Mouse (Mus musculus) hindbrain, embryonic 12.5 days (tissue): ENCODE data around the gene Tesc. TPM values are rescaled to one million over a fixed set of nuclear protein-coding genes. Genes with fewer than 3 reads are reported as not detected.

ENCODE experiments used
- ATAC-seq: fragments of 200-750 bp; cut with Nextera tagmentation; 2 replicates; pipeline ENCODE4 v1.8.0; 2017; ENCODE audit warnings: moderate TSS enrichment; ENCODE audit not compliant: low FRiP score
- H3K27ac ChIP-seq: fragments of 300-500 bp; sonication (generic); 2 replicates; pipeline ENCODE4 v1.5.1; 2016; ENCODE audit warnings: mild to moderate bottlenecking
- H3K27me3 ChIP-seq: fragments of 300-500 bp; sonication (generic); 2 replicates; pipeline ENCODE4 v1.6.1; 2016; ENCODE audit warnings: mild to moderate bottlenecking
- H3K36me3 ChIP-seq: fragments of 300-500 bp; sonication (generic); 2 replicates; pipeline ENCODE4 v1.6.1; 2016; ENCODE audit warnings: mild to moderate bottlenecking
- H3K4me1 ChIP-seq: fragments of 300-500 bp; sonication (generic); 2 replicates; pipeline ENCODE4 v1.6.1; 2016
- H3K4me2 ChIP-seq: fragments of 300-500 bp; sonication (generic); replicated peaks from 2 replicates; pipeline ENCODE4 v1.6.1; 2016; ENCODE audit warnings: mild to moderate bottlenecking
- H3K4me3 ChIP-seq: fragments of 300-500 bp; sonication (generic); 2 replicates; pipeline ENCODE4 v1.5.1; 2016; ENCODE audit warnings: mild to moderate bottlenecking
- H3K9ac ChIP-seq: fragments of 300-500 bp; sonication (generic); 2 replicates; pipeline ENCODE4 v1.6.1; 2016; ENCODE audit warnings: mild to moderate bottlenecking, moderate library complexity
- H3K9me3 ChIP-seq: fragments of 300-500 bp; sonication (generic); replicated peaks from 2 replicates; pipeline ENCODE4 v1.6.1; 2016; ENCODE audit warnings: mild to moderate bottlenecking
- whole genome bisulfite sequencing: fragments of 180-500 bp; shearing (Covaris S2); methylation state at CpG from one replicate; pipeline ENCODE4 v1.1.7; 2016; 5-methylcytosine and 5-hydroxymethylcytosine counted together
- polyA plus RNA-seq: library from polyadenylated mRNA; unstranded; fragments of >200 nt; fragmentation: Nextera tagmentation; extraction: Ambion mirVana; gene quantifications from 2 replicates; pipeline ENCODE4 v1.2.1, GENCODE M21; 2016

Gene Tesc
- polyA plus RNA-seq, 1 experiment from 2014 or later = 0.56 TPM

DNA sequence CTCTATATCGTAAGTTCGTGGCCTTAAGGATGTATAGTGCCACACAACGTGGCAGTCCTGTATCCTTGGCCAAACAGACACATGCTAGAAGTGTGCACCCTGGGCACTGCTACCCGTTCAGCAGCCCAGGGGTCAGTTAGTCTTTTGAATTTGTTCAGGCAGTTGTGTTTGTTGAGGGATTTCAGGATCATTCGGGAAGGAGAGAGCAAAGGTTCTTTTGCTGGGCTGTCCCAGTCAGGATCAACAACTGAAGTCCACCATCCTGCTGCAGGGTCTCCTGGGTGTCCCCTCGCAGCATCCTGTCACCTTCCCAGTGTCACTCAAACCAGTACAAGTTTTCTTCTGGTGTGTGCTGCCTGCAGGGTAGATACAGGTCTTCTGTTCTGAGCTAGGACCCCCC is 31.0 kb upstream of the Tesc start:
- WGBS = 86% methylated on average over 6 of the region's 6 CpGs
- H3K4me3 ChIP-seq = no peak overlapping the region
- H3K27ac ChIP-seq = no peak overlapping the region
- no peak overlapping the region for H3K9ac ChIP-seq
- no peaks in the 10 kb centered on the region for H3K27me3 ChIP-seq
- ATAC-seq = no peak
- H3K9me3 ChIP-seq = no peaks in the 10 kb centered on the region
- peaks cover 94% of the 10 kb centered on the region for H3K36me3 ChIP-seq
- H3K4me2 ChIP-seq = no peak overlapping the region
- H3K4me1 ChIP-seq = no peaks in the 10 kb centered on the region; the same call in 1 of the 2 replicates

DNA sequence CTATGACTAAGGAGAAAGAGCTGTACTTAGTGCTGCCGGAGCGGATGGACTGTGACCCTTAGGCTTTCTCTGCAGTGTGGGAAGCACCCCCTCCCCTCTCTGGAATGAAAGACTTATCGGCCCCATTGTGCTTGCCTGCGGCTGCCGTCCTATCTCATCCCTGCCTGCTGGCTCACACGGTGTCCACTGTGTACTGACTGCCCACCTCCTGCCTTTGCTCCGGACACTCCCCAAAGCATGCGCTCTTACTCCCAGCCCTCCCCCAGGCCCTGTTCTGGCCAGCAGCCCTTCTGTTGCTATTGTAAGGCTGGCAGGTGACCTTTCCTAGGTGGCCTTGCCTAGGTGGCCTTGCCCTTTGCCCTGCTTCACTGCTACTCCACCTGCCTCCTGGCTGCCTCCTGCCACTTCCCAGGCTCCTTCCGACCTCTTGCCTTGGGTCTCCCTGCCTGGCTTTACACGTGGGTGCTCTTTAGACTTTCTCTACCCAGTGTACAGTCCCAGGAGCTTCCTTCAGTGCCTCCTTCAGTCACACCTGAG is 30.0 kb upstream of the Tesc start:
- no peak overlapping the region for H3K4me2 ChIP-seq
- H3K27me3 ChIP-seq = no peaks in the 10 kb centered on the region
- no peaks in the 10 kb centered on the region for H3K9me3 ChIP-seq
- no peak overlapping the region for H3K27ac ChIP-seq
- peaks cover 92% of the 10 kb centered on the region for H3K36me3 ChIP-seq
- WGBS = 57% methylated on average over 10 of the region's 10 CpGs
- ATAC-seq = no peak
- no peaks in the 10 kb centered on the region; the same call in 1 of the 2 replicates for H3K4me1 ChIP-seq
- no peak overlapping the region for H3K9ac ChIP-seq
- no peak overlapping the region for H3K4me3 ChIP-seq

DNA sequence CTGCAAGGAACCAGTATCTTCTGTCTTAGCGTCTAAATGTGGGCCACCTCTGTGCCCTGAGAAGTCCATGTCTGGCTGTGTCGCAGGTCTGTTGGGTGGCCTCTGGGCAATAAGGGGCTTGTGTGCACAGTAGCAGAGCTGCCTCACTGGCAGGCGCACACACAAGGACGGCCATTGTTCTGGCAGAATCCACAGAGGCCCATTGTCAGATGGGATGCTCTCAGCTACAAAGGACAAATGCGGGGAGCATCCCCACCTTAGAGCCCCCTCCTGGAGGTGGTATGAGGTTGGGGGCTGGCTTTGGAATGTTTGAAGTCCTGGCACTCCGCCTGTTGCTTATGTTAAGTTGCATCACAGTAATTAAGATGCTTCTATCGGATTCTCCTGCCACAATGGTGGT is 28.5 kb upstream of the Tesc start:
- Histone ChIP-seq H3K4me2 (no peak overlapping the region), H3K9me3 (no peaks in the 10 kb centered on the region), H3K4me3 (no peak overlapping the region), H3K27me3 (no peaks in the 10 kb centered on the region), H3K9ac (no peak overlapping the region), H3K36me3 (peaks cover 92% of the 10 kb centered on the region), H3K27ac (no peak overlapping the region), H3K4me1 (no peaks in the 10 kb centered on the region; the same call in 1 of the 2 replicates)
- no peak for ATAC-seq
- 70% methylated on average over 7 of the region's 7 CpGs for whole genome bisulfite sequencing

DNA sequence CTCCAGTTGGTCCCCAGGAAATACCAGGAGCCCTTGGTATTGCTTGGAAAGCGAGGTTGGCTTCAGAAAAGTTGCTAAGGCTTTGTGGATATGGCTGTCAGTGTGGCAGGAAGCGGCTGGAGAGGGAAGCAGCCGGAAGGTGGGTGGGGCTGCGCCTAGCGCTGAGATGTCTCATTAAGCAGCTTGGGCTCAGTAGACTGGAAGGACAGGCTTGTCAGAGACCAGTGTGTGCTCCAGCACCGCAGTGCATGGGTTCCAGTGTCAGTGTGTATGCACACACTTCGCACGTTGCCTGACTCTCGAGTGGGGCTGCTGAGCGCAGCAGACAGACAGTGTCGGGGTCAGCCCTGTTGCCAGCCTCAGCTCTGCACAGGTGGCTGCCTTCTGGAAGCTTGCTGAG is 28.0 kb upstream of the Tesc start:
- Histone ChIP-seq H3K9me3 (no peaks in the 10 kb centered on the region), H3K4me3 (no peak overlapping the region), H3K36me3 (peaks cover 91% of the 10 kb centered on the region), H3K4me2 (no peak overlapping the region), H3K9ac (no peak overlapping the region), H3K27ac (no peak overlapping the region), H3K4me1 (no peaks in the 10 kb centered on the region; the same call in 1 of the 2 replicates), H3K27me3 (no peaks in the 10 kb centered on the region)
- ATAC-seq = no peak
- WGBS = 75% methylated on average over 11 of the region's 11 CpGs

DNA sequence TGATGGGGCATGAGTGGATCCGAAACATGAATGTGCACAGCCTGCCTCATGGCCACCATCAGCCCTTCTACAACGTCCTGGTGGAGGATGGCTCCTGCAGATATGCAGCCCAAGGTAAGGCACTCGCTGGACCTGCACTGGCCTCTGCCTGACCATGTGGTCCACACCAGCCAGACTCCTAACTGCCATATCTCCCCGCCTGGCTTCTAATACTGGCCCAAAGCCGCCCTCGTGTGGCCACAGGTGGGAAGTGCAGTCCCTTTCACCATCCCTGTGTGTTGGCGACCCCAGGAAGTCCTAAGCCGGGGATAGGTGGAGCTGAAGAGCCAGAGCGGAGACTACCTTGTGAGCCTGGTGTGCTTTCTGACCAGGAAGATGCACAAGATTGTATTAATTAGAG is 25.5 kb upstream of the Tesc start:
- Histone ChIP-seq H3K9me3 (no peaks in the 10 kb centered on the region), H3K9ac (no peak overlapping the region), H3K4me2 (no peak overlapping the region), H3K4me1 (no peaks in the 10 kb centered on the region; the same call in 1 of the 2 replicates), H3K36me3 (peaks cover 92% of the 10 kb centered on the region), H3K4me3 (no peak overlapping the region), H3K27me3 (no peaks in the 10 kb centered on the region), H3K27ac (no peak overlapping the region)
- 36% methylated on average over 9 of the region's 9 CpGs for WGBS
- peak; percentile 62 for ATAC-seq

DNA sequence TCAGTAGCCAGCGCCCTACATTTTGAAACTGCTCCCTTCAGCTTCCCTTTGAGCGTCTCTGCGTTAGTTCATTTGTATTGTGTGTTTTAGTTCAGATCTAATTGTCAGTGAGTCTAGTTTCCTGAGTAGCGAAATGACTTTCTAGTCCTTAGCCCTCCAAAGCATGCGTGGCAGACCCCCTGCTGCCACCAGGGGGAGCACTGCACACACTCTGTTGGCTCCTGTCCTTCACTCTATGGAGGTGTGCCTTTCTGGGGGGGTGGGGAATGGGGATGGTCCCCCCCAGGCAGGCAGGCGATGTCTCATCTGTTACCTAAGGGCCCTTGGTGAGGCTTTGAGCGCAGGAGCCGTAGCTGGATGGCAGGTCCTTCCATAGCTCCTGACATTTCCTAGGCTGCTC is 22.9 kb upstream of the Tesc start:
- Histone ChIP-seq H3K9ac (no peak overlapping the region), H3K27ac (no peak overlapping the region), H3K9me3 (no peaks in the 10 kb centered on the region), H3K4me2 (no peak overlapping the region), H3K36me3 (peaks cover 91% of the 10 kb centered on the region), H3K27me3 (no peaks in the 10 kb centered on the region), H3K4me1 (no peaks in the 10 kb centered on the region), H3K4me3 (no peak overlapping the region)
- 80% methylated on average over 8 of the region's 8 CpGs for WGBS
- ATAC-seq = no peak

DNA sequence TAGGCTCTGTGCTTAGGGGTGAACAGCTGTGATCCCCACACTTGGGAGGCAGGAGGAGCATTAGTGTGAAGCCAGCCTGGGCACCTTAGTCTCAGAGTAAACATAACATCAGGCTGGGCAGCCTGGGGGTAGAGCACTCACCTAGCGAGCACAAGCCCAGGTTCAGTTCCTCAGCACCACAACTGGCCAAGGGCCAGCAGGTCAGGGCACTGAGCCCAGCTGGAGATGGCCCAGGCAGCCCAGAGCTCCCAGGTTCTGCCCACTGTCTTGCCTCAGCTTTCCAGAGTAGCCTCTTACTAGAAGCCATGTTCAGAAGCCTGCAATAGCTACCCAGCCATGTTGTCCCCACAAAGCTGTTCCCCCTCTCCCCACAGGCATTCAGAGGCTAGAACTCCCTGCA is 21.8 kb upstream of the Tesc start:
- no peak overlapping the region for H3K9ac ChIP-seq
- H3K36me3 ChIP-seq = peaks cover 90% of the 10 kb centered on the region
- H3K4me2 ChIP-seq = no peak overlapping the region
- no peaks in the 10 kb centered on the region for H3K27me3 ChIP-seq
- no peak overlapping the region for H3K27ac ChIP-seq
- H3K9me3 ChIP-seq = no peaks in the 10 kb centered on the region
- H3K4me1 ChIP-seq = no peaks in the 10 kb centered on the region
- WGBS = 89% methylated on average over 1 of the region's 1 CpGs
- no peak for ATAC-seq
- no peak overlapping the region for H3K4me3 ChIP-seq

DNA sequence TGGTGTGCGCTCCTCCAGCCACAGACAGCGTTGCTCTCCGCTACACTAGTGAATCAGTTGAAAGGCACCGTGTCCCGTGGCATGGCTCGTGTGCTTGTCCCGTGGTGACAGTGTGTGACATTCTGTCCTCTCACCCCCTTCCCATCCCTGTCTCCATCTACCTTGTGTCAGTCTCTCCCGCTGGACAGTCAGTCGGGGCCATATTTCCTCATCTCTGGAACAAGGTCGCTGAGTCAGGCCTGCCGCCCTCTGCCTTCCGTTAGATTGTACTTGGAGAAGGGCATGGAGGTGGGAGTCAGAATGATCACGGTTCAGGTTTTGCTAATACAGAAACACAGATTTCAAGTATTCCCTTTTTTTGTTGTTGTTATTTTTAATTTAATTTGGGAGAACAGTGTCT is 19.2 kb upstream of the Tesc start:
- peaks cover 71% of the 10 kb centered on the region for H3K36me3 ChIP-seq
- H3K9me3 ChIP-seq = no peaks in the 10 kb centered on the region
- H3K4me1 ChIP-seq = peaks cover 11% of the 10 kb centered on the region; the same call in 1 of the 2 replicates
- H3K27me3 ChIP-seq = no peaks in the 10 kb centered on the region
- 90% methylated on average over 13 of the region's 13 CpGs for WGBS
- no peak overlapping the region for H3K4me3 ChIP-seq
- H3K9ac ChIP-seq = no peak overlapping the region
- no peak overlapping the region for H3K4me2 ChIP-seq
- ATAC-seq = no peak
- H3K27ac ChIP-seq = no peak overlapping the region

DNA sequence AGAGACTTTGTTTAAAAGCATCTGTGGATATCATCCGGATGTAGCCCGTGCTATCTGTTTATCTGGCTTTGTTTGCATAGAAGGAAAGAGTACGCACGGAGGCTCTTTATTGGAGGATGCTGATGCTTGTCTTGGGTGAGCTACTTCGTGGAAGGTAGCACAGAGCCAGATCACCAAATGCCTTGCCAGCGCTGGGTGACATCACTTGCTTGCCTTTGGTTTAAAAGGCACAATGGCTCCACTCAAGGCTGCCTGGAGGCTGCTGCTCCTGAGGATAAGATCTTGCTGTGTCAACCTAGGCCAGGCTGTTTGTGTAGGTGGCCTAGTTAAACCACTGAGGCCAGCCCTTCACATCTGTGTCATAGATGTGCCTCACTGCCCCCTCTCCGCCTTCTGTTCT is 16.7 kb upstream of the Tesc start:
- H3K27me3 ChIP-seq = no peaks in the 10 kb centered on the region
- no peak overlapping the region for H3K9ac ChIP-seq
- peaks cover 21% of the 10 kb centered on the region for H3K4me1 ChIP-seq
- ATAC-seq = no peak
- H3K4me3 ChIP-seq = no peak overlapping the region
- H3K4me2 ChIP-seq = no peak overlapping the region
- no peaks in the 10 kb centered on the region for H3K9me3 ChIP-seq
- no peak overlapping the region for H3K27ac ChIP-seq
- peaks cover 48% of the 10 kb centered on the region for H3K36me3 ChIP-seq
- 87% methylated on average over 7 of the region's 7 CpGs for WGBS

DNA sequence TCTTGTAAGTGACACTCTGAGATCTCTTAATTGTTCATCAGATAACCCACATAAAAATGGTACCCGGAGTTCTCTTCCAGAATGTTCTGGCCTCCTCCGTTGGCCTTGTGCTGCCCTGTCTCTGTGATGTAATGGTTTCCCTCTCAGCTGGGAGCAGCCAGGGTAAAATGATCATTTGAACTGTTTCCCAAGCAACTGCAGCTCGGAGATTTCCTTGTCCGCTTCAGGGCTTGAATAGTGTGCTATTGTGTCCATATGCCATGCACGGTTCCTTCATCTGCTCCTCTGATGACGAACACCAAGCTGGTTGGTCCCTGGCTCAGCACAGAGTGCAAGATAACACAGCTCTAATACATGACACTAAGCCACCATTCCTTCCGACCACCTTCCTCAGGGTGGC is 15.7 kb upstream of the Tesc start:
- Histone ChIP-seq H3K9ac (no peak overlapping the region), H3K36me3 (peaks cover 39% of the 10 kb centered on the region), H3K4me1 (peaks cover 21% of the 10 kb centered on the region), H3K4me3 (no peak overlapping the region), H3K27me3 (no peaks in the 10 kb centered on the region), H3K27ac (0 out of 2 replicates have a peak overlapping the region, but pooled peaks have one; percentile 0), H3K9me3 (no peaks in the 10 kb centered on the region), H3K4me2 (no peak overlapping the region)
- ATAC-seq = no peak
- WGBS = 68% methylated on average over 7 of the region's 7 CpGs

DNA sequence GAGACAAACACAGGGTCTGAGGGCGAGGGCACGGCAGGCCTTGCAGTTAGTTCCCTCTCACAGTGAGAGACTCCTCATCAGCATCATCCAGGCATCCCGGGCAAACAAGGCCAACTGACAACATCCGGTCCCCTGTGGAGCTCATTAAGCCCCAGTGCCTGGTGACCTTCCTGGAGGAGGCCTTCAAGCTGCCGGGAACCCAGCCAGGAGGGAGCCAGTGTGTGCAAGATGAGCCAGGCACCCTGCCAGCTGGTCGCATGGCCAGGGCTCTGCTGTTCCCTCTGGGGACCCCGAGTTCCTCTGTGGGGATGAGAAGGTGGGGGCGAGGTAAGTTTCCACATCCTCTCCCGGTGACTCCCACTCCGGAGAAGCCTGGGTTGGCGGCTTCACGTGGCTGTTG is 12.5 kb upstream of the Tesc start:
- H3K4me2 ChIP-seq = no peak overlapping the region
- ATAC-seq = 0 out of 2 replicates have a peak, but pooled peaks have one; percentile 44
- H3K27me3 ChIP-seq = no peaks in the 10 kb centered on the region
- peaks cover 10% of the 10 kb centered on the region for H3K36me3 ChIP-seq
- 22% methylated on average over 12 of the region's 12 CpGs for WGBS
- no peaks in the 10 kb centered on the region for H3K9me3 ChIP-seq
- peak overlapping the region; percentile 13; the same call in 1 of the 2 replicates for H3K9ac ChIP-seq
- peaks cover 21% of the 10 kb centered on the region for H3K4me1 ChIP-seq
- H3K27ac ChIP-seq = no peak overlapping the region
- H3K4me3 ChIP-seq = no peak overlapping the region

DNA sequence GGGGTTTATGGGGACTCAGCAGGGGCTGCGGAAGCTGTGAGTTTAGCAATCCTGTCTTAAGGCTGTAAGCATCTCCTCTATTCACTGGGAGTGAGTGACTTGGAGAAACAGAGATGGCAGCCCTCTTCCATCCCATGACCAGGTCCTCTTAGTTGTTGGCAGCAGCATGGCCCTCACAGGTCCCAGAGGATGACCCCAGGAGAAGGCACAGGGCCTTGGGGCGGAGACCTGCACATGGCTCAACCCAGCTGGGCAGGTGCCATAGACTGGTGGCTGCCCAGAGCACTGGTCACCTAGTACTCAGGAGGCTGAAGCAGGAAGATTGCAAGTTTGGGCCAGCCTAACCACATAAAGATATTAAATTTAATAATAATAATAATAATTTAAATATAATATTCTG is 11.9 kb upstream of the Tesc start:
- Histone ChIP-seq H3K27me3 (no peaks in the 10 kb centered on the region), H3K4me2 (no peak overlapping the region), H3K27ac (no peak overlapping the region), H3K9ac (no peak overlapping the region), H3K9me3 (no peaks in the 10 kb centered on the region), H3K4me1 (peaks cover 21% of the 10 kb centered on the region), H3K36me3 (peaks cover 4% of the 10 kb centered on the region; the same call in 1 of the 2 replicates), H3K4me3 (no peak overlapping the region)
- no peak for ATAC-seq
- 100% methylated on average over 2 of the region's 2 CpGs for WGBS

DNA sequence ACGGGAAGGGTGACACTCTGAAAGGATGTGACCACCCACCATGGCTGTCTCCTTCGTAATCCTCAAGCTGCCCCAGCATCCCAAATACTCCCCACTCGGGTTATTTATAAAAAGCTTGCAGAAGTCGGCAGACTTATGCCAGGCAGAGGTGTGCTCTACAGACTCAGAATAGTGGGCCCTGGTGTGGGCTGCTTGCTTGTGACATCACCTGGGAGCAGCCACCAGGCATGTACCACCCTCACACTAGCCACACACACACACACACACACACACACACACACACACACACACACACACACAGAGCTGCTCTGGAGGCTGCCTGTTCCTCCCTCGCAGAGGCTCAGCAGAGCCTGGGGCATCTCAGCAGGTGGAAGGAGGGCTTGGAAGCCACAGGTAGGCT is 10.0 kb upstream of the Tesc start:
- no peaks in the 10 kb centered on the region for H3K9me3 ChIP-seq
- ATAC-seq = no peak
- WGBS = 58% methylated on average over 5 of the region's 5 CpGs

More for the DNA sequence above, 10.0 kb upstream of the Tesc start:
- H3K4me3 ChIP-seq = no peak overlapping the region
- no peak overlapping the region for H3K4me2 ChIP-seq
- H3K27me3 ChIP-seq = no peaks in the 10 kb centered on the region
- H3K9ac ChIP-seq = no peak overlapping the region
- no peak overlapping the region for H3K27ac ChIP-seq
- H3K36me3 ChIP-seq = no peaks in the 10 kb centered on the region
- peaks cover 10% of the 10 kb centered on the region for H3K4me1 ChIP-seq
